In the genomic region with DNA sequence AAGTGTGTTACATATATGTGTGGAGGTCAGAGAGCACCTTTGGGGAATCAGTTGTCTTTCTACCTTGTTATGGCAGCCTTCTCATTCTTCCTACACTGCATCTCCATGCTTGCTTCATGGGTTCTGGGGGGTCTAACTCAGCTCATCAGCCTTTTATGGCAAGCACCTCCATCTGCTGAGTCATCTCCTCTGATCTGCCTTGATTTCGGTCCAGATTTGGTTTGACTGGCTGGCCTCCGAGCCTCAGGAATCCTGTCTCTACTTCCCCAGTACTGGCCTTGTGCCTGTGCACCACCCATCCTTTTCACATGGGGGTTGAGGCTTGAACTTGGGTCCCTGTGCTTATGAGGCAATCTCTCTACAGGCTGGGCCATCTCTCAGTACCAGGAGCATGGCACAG, we compare ENCODE assay signal across 16 mouse cellular contexts.
"Had no signal": no experiment of that assay in that cellular context is flagged by ENCODE, and none has a peak within 500 bp of the region (broad histone marks: within the 10 kb centered on the region; RNA-seq: fewer than 3 reads in every experiment).

No protein-coding gene starts in this region.

- H3K4me3 ChIP-seq: kidney, embryonic 15.5 days; liver, embryonic 13.5 days; midbrain, embryonic 12.5 days; midbrain, embryonic 15.5 days; neural tube, embryonic 12.5 days; stomach, embryonic 15.5 days had no signal

- H3K9me3 ChIP-seq: kidney, embryonic 15.5 days; liver, embryonic 13.5 days; midbrain, embryonic 12.5 days; midbrain, embryonic 15.5 days; neural tube, embryonic 12.5 days; stomach, embryonic 15.5 days had no signal

- H3K4me1 ChIP-seq: kidney, embryonic 15.5 days; liver, embryonic 13.5 days; midbrain, embryonic 15.5 days; neural tube, embryonic 12.5 days; stomach, embryonic 15.5 days had no signal

- DNase-seq: kidney, adult 8-10 months; kidney, postnatal 10 days; kidney, postnatal 36 days; liver, embryonic 13.5 days; lung, adult 2 months; lung, postnatal 14 days; lung, postnatal 4 days; retina, postnatal 1 day; right cerebral cortex, postnatal 25 days; spleen, adult 18-20 months; thymus, postnatal 25 days had no signal

- H3K36me3 ChIP-seq: kidney, embryonic 15.5 days; liver, embryonic 13.5 days; midbrain, embryonic 12.5 days; midbrain, embryonic 15.5 days; neural tube, embryonic 12.5 days; stomach, embryonic 15.5 days had no signal

- H3K4me2 ChIP-seq: kidney, embryonic 15.5 days; liver, embryonic 13.5 days; midbrain, embryonic 12.5 days; midbrain, embryonic 15.5 days; neural tube, embryonic 12.5 days; stomach, embryonic 15.5 days had no signal

- H3K9ac ChIP-seq: kidney, embryonic 15.5 days; liver, embryonic 13.5 days; midbrain, embryonic 12.5 days; midbrain, embryonic 15.5 days; neural tube, embryonic 12.5 days; stomach, embryonic 15.5 days had no signal

- H3K27ac ChIP-seq: kidney, embryonic 15.5 days; liver, embryonic 13.5 days; midbrain, embryonic 12.5 days; midbrain, embryonic 15.5 days; neural tube, embryonic 12.5 days; stomach, embryonic 15.5 days had no signal

- H3K27me3 ChIP-seq: kidney, embryonic 15.5 days; liver, embryonic 13.5 days; midbrain, embryonic 12.5 days; midbrain, embryonic 15.5 days; neural tube, embryonic 12.5 days; stomach, embryonic 15.5 days had no signal

- ATAC-seq: midbrain, embryonic 15.5 days had no signal
